Mouse (Mus musculus): Measurements from ENCODE around the gene Mymk.
A peak's percentile ranks its signal among the peaks of the same experiment; 100 is the strongest.

Gene Mymk

DNA sequence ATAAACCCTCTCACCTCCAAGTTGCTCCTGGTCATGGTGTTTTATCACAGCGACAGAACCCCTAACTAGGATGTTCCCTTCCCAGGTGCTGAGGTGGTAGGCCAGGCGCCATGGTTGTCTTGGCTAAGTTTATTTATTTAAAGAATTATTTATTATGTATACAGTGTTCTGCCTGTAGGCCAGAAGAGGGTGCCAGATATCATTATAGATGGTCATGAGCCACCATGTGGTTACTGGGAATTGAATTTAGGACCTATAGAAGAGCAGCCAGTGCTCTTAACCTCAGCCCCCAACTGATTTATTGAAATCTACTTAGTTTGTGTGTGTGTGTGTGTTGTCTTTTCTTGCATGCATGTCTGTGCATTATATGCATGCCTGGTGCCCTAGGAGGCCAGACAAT is 39.6 kb downstream of the Mymk start:
- no peak for DNase-seq (ENCODE audit: low read depth)

DNA sequence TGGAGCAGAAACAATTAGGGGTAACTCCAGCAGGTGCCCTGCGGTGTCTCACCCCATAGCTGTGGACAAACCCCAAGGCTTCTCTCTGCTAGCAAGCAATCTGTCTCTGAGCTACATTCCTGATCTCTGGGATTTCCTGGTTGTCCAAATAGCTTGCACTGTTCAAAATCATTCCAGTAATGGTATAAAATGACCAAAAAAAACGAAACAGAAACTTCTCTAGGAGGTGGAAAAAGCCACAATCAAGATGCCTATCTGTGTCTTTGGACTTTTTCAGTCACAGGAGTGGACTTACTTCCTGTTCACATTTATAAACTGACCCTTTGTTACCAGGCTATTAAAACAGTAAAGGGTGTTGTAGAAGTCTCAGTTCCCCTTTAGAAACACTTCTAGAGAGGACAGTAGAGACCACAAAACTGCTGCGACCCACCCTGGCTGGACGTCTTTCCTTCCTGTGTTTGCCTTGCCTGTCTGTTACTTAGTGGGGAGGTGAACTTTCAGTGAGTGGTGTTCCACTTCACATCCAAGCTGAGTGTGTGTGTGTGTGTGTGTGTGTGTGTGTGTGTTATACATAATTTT is 43.5 kb downstream of the Mymk start:
- no peak for DNase-seq (ENCODE audit: low read depth)

- peak; percentile 66 for DNase-seq (ENCODE audit: low read depth)
Measured at GRCm38 (mm10) chr2:27027618-27028436, 44.2 kb downstream of the Mymk start, which contains the start of gene Slc2a6. Gene Slc2a6, minus strand, starts transcription at chr2:27027998.

GRCm38 (mm10) chr2:27026857-27027617 is 44.9 kb downstream of the Mymk start:
- DNase-seq (ENCODE audit: low read depth): no peak

GRCm38 (mm10) chr2:27026332-27026731 is 45.6 kb downstream of the Mymk start:
- no peak for DNase-seq (ENCODE audit: low read depth)

GRCm38 (mm10) chr2:27025545-27025944 is 46.4 kb downstream of the Mymk start:
- DNase-seq (ENCODE audit: low read depth): no peak

DNA sequence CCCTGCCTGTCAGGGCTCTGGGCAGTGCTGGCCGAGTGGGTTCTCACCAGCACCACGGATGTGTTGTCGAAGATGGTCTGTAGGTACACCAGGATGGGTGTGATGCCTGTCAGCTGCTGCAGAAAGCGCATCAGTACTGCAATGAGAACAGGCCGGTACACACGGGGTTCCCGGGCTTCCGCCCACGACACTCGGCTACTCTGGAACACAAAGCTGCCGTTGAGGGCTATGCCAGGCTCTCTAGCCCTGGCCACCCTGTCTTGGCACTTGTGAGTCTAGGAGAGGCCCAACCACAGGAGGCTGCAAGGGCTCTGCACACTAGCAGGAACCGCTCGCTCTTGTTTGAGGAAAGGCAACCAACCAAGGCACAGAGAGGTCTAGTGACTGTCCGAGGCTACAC is 47.8 kb downstream of the Mymk start:
- DNase-seq (ENCODE audit: low read depth): no peak

- no peak for DNase-seq (ENCODE audit: low read depth)
Measured at GRCm38 (mm10) chr2:27022612-27023011, 49.4 kb downstream of the Mymk start.

- DNase-seq (ENCODE audit: low read depth): no peak
Measured at GRCm38 (mm10) chr2:27021103-27021502, 50.9 kb downstream of the Mymk start.

DNA sequence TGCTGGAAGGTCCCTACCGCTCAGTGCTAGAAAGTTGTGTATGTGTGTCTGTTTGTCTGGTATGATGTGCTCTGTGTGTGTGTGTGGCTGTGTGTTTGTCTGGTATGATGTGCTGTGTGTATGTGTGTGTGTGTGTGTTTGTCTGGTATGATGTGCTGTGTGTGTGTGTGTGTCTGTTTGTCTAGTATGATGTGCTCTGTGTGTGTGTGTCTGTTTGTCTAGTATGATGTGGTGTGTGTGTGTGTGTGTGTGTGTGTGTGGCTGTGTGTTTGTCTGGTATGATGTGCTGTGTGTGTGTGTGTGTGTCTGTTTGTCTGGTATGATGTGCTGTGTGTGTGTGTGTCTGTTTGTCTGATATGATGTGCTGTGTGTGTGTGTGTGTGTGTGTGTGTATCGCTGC is 52.4 kb downstream of the Mymk start:
- DNase-seq (ENCODE audit: low read depth): no peak

GRCm38 (mm10) chr2:27017802-27018201 is 54.2 kb downstream of the Mymk start:
- DNase-seq (ENCODE audit: low read depth): peak; percentile 62
